In the genomic region with DNA sequence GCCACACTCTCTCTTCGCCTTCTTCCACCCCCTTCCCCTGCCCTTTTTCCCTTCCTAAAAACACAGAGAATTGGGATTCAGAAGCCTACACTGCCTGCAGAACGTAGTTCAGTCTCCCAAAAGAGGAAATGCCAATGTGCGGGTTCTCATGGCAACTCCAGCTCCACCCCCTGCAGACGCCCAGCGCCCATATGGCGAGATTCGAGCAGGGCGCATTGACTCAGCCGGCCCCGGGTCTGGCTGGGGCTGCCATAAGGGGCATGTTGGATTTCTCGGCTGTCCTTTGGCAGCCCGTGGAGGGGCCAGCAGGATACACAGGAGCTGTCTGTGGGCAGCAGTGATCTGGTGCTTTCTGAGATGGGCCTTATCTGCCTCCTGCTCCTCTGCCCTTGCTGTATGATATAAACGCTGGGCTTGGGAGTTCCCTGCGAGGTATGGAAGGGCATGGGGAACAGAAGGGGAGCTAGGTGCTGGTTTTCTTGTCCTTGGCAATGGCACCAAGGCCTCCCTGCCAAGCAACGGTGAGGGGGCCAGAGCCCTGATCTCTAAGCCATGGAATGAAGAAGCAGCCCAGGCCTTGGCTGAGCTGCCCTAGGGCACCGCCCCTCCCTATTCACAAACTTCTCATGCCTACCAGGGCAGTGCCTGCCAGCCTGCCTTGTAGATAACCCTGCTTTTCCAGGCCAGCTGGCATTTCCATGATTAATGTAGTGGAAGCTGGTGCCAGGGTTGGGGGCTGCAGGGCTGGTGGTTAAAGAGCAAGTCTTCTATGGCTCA, we compare ENCODE assay signal across 11 mouse cellular contexts.
DNase-seq lines count a peak whose midpoint lies in the region; ATAC-seq and TF ChIP-seq lines count a peak whose summit lies in the region.
"Had no signal": no experiment of that assay in that cellular context is flagged by ENCODE, and none has a peak within 500 bp of the region (broad histone marks: within the 10 kb centered on the region; RNA-seq: fewer than 3 reads in every experiment).

No protein-coding gene starts in this region.

- no peak overlapping the region for H3K4me3 ChIP-seq in forebrain, embryonic 13.5 days
- no peak overlapping the region for H3K4me3 ChIP-seq in forebrain, embryonic 12.5 days (replicated peaks)
- H3K4me3 ChIP-seq in embryonic facial prominence, embryonic 10.5 days: no peak overlapping the region
- H3K4me3 ChIP-seq in layer of hippocampus, adult 2 months: peak overlapping the region; percentile 18; the same call in 1 of the 2 replicates
- H3K4me3 ChIP-seq in midbrain, postnatal 0 days (ENCODE audit: low read depth, low read length): no peak overlapping the region
- H3K4me3 ChIP-seq: midbrain, embryonic 12.5 days had no signal

- ATAC-seq in forebrain, embryonic 13.5 days: peak; percentile 44; the same call in 1 of the 2 replicates
- ATAC-seq in forebrain, embryonic 12.5 days (ENCODE audit: low FRiP score): no peak
- no peak for ATAC-seq in midbrain, postnatal 0 days (ENCODE audit: low FRiP score)
- ATAC-seq: activated CD4-positive, CD25-positive, alpha-beta regulatory T cell, adult 4 months had no signal

- H3K27me3 ChIP-seq in forebrain, embryonic 13.5 days: 0 out of 2 replicates have a peak, but pooled peaks cover 6% of the 10 kb centered on the region
- H3K27me3 ChIP-seq in forebrain, embryonic 12.5 days: peaks cover 20% of the 10 kb centered on the region; the same call in 1 of the 2 replicates
- H3K27me3 ChIP-seq in embryonic facial prominence, embryonic 10.5 days (replicated peaks; ENCODE audit: low read depth, poor library complexity, severe bottlenecking): 0 out of 2 replicates have a peak, but pooled peaks cover 5% of the 10 kb centered on the region
- H3K27me3 ChIP-seq in midbrain, postnatal 0 days (ENCODE audit: insufficient read depth, low read length): no peaks in the 10 kb centered on the region; the same call in 1 of the 2 replicates

- 69% methylated on average over 16 of the region's 16 CpGs for WGBS in forebrain, embryonic 13.5 days
- WGBS in forebrain, embryonic 12.5 days: 74% methylated on average over 16 of the region's 16 CpGs
- 67% methylated on average over 16 of the region's 16 CpGs for WGBS in embryonic facial prominence, embryonic 10.5 days
- 54% methylated on average over 16 of the region's 16 CpGs for WGBS in midbrain, postnatal 0 days

- peaks cover 41% of the 10 kb centered on the region for H3K4me1 ChIP-seq in forebrain, embryonic 13.5 days
- H3K4me1 ChIP-seq in forebrain, embryonic 12.5 days: peaks cover 11% of the 10 kb centered on the region
- peaks cover 27% of the 10 kb centered on the region for H3K4me1 ChIP-seq in embryonic facial prominence, embryonic 10.5 days
- H3K4me1 ChIP-seq in midbrain, postnatal 0 days (ENCODE audit: insufficient read depth, low read length): peaks cover 13% of the 10 kb centered on the region

- H3K9me3 ChIP-seq in forebrain, embryonic 13.5 days (replicated peaks): no peaks in the 10 kb centered on the region
- no peaks in the 10 kb centered on the region for H3K9me3 ChIP-seq in forebrain, embryonic 12.5 days
- no peaks in the 10 kb centered on the region for H3K9me3 ChIP-seq in embryonic facial prominence, embryonic 10.5 days
- no peaks in the 10 kb centered on the region for H3K9me3 ChIP-seq in midbrain, postnatal 0 days (ENCODE audit: low read length)
- H3K9me3 ChIP-seq: midbrain, embryonic 12.5 days had no signal

- no peak overlapping the region for H3K9ac ChIP-seq in forebrain, embryonic 13.5 days
- H3K9ac ChIP-seq in forebrain, embryonic 12.5 days: no peak overlapping the region
- H3K9ac ChIP-seq in midbrain, postnatal 0 days (replicated peaks; ENCODE audit: low read length, poor library complexity, severe bottlenecking): 0 out of 2 replicates have a peak overlapping the region, but pooled peaks have one; percentile 13
- H3K9ac ChIP-seq: midbrain, embryonic 12.5 days had no signal

- DNase-seq in embryonic facial prominence, embryonic 10.5 days (ENCODE audit: low spot score): peak; percentile 30
- DNase-seq in layer of hippocampus, adult 2 months (ENCODE audit: low spot score in 2 of 2): peak; percentile 81 to 91
- DNase-seq in midbrain, postnatal 0 days (ENCODE audit: low spot score): peak; percentile 46
- DNase-seq in spleen, adult 12 weeks (ENCODE audit: low spot score): no peak
- DNase-seq in adipocyte (ENCODE audit: low spot score): no peak
- no peak for DNase-seq in lung, postnatal 14 days
- DNase-seq: kidney, adult 18-20 months had no signal

- 0 out of 2 replicates have a peak overlapping the region, but pooled peaks have one; percentile 2 for H3K4me2 ChIP-seq in forebrain, embryonic 13.5 days
- H3K4me2 ChIP-seq in forebrain, embryonic 12.5 days: no peak overlapping the region
- H3K4me2 ChIP-seq in midbrain, postnatal 0 days (ENCODE audit: low read depth, low read length, poor library complexity, severe bottlenecking): no peak overlapping the region
- H3K4me2 ChIP-seq: midbrain, embryonic 12.5 days had no signal

- H3K36me3 ChIP-seq in forebrain, embryonic 13.5 days (ENCODE audit: poor library complexity, severe bottlenecking): no peaks in the 10 kb centered on the region
- H3K36me3 ChIP-seq in forebrain, embryonic 12.5 days (replicated peaks): no peaks in the 10 kb centered on the region
- H3K36me3 ChIP-seq in embryonic facial prominence, embryonic 10.5 days (replicated peaks): no peaks in the 10 kb centered on the region
- 0 out of 2 replicates have a peak, but pooled peaks cover 3% of the 10 kb centered on the region for H3K36me3 ChIP-seq in midbrain, postnatal 0 days (ENCODE audit: insufficient read depth, low read length)
- H3K36me3 ChIP-seq: midbrain, embryonic 12.5 days had no signal

- H3K27ac ChIP-seq in forebrain, embryonic 13.5 days: peak overlapping the region; percentile 5
- H3K27ac ChIP-seq in forebrain, embryonic 12.5 days: no peak overlapping the region
- H3K27ac ChIP-seq in embryonic facial prominence, embryonic 10.5 days (replicated peaks): peak overlapping the region; percentile 24; the same call in 1 of the 2 replicates
- H3K27ac ChIP-seq in layer of hippocampus, adult 2 months: peak overlapping the region; percentile 98
- H3K27ac ChIP-seq in midbrain, postnatal 0 days (ENCODE audit: low read depth, low read length): no peak overlapping the region
- H3K27ac ChIP-seq: midbrain, embryonic 12.5 days had no signal

- TF ChIP-seq CTCF in layer of hippocampus, adult 2 months (conservative IDR thresholded peaks at IDR 0.05): no peak
- TF ChIP-seq CTCF in midbrain, postnatal 0 days (IDR thresholded peaks at IDR 0.05): no peak

Comparison
In these comparisons a context has a peak if more than half of its experiments do, and no peak if none do; other contexts are left out.
1. H3K27ac ChIP-seq: peak in forebrain, embryonic 13.5 days (single experiment), embryonic facial prominence, embryonic 10.5 days (single experiment) and layer of hippocampus, adult 2 months (single experiment); none in forebrain, embryonic 12.5 days (single experiment) and midbrain, postnatal 0 days (single experiment).
2. DNase-seq: peak in embryonic facial prominence, embryonic 10.5 days (single experiment), layer of hippocampus, adult 2 months (2 of 2) and midbrain, postnatal 0 days (single experiment); none in spleen, adult 12 weeks (single experiment), adipocyte (single experiment) and lung, postnatal 14 days (single experiment).